Mouse (Mus musculus): ENCODE data around the gene Myh3. TPM values are rescaled to one million over a fixed set of nuclear protein-coding genes. Genes with fewer than 3 reads are reported as not detected.
"Not testable (repeated sequence)": the region's sequence is repeated elsewhere in the genome, so short reads cannot be mapped to it uniquely, and the experiment has no call there.

Myh3 gene
- total RNA-seq, 2 experiments from 2014 or later = 7.8 to 15.3 TPM

DNA sequence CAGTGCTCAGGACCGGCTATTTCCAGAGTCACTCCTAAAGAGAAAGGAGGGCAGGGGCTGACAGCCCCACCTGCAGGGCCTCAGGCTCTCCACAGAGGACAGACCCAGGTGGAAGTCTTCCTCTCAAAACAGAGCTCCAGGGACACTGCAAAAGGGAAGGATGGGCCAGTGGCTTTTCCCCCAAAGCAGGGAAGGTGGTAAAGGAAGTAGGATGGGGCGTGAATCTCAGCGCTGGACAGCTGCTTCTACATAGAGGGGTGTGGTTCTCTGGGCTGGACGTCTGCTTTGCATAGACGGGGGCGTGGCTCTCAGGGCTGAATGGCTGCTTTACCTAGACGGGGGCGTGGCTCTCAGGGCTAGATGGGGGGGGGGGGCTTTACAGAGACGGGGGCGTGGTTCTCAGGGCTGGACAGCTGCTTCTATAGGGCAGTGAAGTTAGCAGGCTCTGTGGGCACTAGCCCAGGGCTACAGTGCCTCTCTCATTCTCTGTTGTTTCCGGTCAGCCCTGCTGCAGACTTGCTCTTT, 3.1 kb downstream of the Myh3 start:
- intact Hi-C loops (cut with DNase I) = loop anchor here (10.0 kb wide), 1 partner anchor 176 kb away; no protein-coding TSS in a partner anchor
- H3K4me3 ChIP-seq = no peak overlapping the region
- peak; percentile 72 for DNase-seq
- no peak overlapping the region for H3K27ac ChIP-seq
- no peak for TF ChIP-seq CTCF (IDR thresholded peaks at IDR 0.05)

DNA sequence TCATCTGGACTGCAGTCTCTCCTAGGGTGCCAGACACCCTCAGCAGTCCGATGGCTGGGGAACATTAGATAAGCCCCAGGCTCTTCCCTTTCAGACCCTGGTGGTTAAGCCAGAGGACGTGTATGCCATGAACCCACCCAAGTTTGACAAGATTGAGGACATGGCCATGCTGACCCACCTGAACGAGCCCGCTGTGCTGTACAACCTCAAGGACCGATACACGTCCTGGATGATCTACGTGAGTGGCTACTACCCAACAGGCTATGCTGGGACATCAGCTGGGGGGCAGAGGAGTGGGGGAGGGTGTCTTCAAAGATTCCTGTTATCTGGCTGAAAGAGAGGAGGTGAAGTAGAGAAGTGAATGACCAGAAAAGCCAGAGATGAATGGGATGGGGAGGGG, 4.1 kb downstream of the Myh3 start:
- H3K4me3 ChIP-seq = no peak overlapping the region
- DNase-seq = no peak
- no peak overlapping the region for H3K27ac ChIP-seq
- no peak for TF ChIP-seq CTCF (IDR thresholded peaks at IDR 0.05)
- intact Hi-C loops (cut with DNase I) = loop anchor here (10.0 kb wide), 1 partner anchor 177 kb away; no protein-coding TSS in a partner anchor

DNA sequence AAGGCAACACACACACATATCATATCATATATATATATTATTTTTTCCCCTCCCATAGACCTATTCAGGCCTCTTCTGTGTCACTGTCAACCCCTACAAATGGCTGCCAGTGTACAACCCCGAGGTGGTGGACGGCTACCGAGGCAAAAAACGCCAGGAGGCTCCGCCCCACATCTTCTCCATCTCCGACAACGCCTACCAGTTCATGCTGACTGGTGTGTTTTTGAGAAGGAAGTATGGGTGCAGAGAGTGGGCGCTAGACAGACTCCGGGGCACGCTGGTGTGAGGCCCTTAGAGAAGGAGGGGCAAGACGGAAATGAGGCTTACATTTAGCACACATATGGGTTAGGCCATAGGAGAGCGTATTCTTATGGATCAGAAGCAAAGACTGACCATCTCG, 4.7 kb downstream of the Myh3 start:
- DNase-seq = no peak
- no peak overlapping the region for H3K4me3 ChIP-seq
- intact Hi-C loops (cut with DNase I) = loop anchor here (10.0 kb wide), 1 partner anchor 178 kb away; no protein-coding TSS in a partner anchor
- no peak for TF ChIP-seq CTCF (IDR thresholded peaks at IDR 0.05)
- no peak overlapping the region for H3K27ac ChIP-seq

DNA sequence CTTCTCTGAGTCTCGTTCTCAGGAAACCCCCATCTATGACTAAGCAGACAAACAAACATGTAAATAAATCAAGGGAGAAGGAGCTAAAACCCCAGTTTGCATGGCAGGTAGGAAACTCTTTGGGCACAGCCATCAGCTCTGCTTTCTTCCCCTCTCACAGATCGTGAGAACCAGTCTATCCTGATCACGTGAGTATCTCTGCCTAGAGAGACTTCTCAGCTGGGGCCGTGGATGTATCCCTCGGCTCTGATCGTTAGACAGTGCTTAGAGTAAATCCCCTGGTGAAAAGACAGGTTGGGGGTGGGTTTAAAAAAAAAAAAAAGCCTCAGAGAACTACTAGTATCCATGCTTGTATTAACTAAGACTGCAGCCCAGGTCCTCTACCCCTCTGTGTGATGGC, 5.1 kb downstream of the Myh3 start:
- TF ChIP-seq CTCF (IDR thresholded peaks at IDR 0.05) = no peak
- Histone ChIP-seq H3K27ac (no peak overlapping the region), H3K4me3 (no peak overlapping the region)
- intact Hi-C loops (cut with DNase I) = loop anchor here (10.0 kb wide), 1 partner anchor 178 kb away; no protein-coding TSS in a partner anchor
- no peak for DNase-seq

DNA sequence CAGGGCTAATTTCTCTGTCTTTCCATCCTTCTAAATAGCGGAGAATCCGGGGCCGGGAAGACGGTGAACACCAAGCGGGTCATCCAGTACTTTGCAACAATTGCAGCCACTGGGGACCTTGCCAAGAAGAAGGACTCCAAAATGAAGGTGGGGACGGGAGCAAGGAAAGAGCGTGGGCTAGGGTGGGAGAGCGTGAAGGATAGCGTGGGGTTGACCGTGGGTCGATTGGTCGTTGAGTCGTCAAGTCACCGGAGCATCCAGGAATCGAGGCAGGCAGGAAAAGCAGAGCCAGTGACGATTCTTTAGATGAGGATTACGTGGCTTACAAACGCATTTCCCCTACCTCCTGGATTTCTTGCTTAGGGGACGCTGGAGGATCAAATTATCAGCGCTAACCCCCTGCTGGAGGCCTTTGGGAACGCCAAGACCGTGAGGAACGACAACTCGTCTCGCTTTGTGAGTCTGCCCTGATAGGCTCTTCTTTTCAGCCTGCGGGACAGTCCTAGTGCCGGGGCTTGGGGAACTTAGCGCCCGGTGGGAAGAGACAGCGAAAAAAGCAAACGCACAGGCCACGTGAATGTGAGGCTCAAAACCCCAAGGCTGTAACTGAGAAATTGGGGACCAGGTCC, 5.7 kb downstream of the Myh3 start:
- no peak overlapping the region for H3K27ac ChIP-seq
- no peak for TF ChIP-seq CTCF (IDR thresholded peaks at IDR 0.05)
- no peak overlapping the region for H3K4me3 ChIP-seq
- intact Hi-C loops (cut with DNase I) = loop anchor here (10.0 kb wide), 1 partner anchor 179 kb away; no protein-coding TSS in a partner anchor
- no peak for DNase-seq

DNA sequence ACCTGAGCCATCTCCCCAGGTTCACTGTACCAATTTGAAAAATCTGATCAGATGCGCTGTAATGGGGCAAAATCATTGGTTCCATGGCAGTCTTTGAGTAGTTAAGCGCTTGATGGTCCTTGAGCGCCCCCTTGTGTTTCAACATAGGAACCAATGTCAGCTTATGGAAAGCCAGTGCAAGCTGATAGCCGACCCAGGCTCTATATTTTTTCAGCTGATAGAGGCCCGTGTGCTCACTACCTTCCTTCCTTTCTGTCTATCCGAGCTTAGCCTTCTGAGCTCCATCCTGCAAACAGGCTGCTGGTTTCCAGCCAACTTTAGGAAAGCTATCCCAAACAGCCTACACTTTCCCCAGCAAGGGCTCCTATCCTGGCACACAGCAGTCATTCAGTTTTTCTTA, 7.4 kb downstream of the Myh3 start:
- intact Hi-C loops (cut with DNase I) = loop anchor here (1.0 to 10.0 kb wide), 2 partner anchors 60 to 181 kb away; partner anchors contain the start of gene Tmem220
- peak; percentile 64 for DNase-seq
- peak; percentile 92 for TF ChIP-seq CTCF (IDR thresholded peaks at IDR 0.05)
- Histone ChIP-seq H3K4me3 (no peak overlapping the region), H3K27ac (no peak overlapping the region)

DNA sequence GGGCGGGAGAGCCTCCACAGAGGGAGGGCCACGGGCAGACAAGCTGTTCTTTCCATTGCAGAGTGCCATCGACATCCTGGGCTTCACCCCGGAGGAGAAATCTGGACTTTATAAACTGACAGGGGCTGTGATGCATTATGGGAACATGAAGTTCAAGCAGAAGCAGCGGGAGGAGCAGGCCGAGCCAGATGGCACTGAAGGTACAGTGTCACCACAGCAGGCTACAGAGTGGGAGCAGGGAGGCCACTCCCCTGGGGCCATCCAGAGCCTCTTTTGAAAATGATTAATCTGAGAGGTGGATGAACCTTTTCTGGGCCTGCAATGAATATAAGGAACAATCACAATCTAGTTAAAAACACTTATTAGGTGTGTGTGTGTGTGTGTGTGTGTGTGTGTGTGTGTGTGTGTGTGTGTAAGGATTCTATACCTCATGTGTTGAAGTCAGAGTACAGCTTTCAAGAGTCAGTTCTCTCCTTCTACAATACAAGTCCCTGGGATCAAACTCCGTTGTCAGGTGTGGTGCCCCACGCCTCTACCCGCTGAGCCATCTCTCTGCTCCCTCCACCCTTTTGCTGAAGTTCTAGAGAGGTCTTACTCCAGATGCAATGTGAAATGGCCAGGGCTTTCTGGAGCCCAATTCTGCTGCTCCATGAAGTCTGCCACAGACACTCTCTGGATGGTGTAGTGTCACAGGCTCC, 8.5 kb downstream of the Myh3 start:
- TF ChIP-seq CTCF (IDR thresholded peaks at IDR 0.05) = no peak
- Histone ChIP-seq H3K27ac (no peak overlapping the region), H3K4me3 (no peak overlapping the region)
- intact Hi-C loops (cut with DNase I) = loop anchor here (10.0 kb wide), 1 partner anchor 182 kb away; no protein-coding TSS in a partner anchor
- no peak for DNase-seq

DNA sequence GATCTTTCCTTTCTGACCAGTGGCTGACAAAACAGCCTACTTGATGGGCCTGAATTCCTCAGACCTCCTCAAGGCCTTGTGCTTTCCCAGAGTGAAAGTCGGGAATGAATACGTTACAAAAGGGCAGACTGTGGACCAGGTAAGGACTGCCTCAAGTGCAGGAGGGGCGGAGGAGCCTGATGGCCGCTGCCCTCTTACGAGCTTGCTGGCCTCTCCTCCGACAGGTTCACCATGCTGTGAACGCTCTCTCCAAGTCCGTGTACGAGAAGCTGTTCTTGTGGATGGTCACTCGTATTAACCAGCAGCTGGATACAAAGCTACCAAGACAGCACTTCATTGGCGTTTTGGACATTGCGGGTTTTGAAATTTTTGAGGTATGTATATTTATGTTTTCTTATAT, 9.1 kb downstream of the Myh3 start:
- no peak overlapping the region for H3K4me3 ChIP-seq
- intact Hi-C loops (cut with DNase I) = loop anchor here (10.0 kb wide), 1 partner anchor 182 kb away; no protein-coding TSS in a partner anchor
- no peak for TF ChIP-seq CTCF (IDR thresholded peaks at IDR 0.05)
- no peak for DNase-seq
- no peak overlapping the region for H3K27ac ChIP-seq

DNA sequence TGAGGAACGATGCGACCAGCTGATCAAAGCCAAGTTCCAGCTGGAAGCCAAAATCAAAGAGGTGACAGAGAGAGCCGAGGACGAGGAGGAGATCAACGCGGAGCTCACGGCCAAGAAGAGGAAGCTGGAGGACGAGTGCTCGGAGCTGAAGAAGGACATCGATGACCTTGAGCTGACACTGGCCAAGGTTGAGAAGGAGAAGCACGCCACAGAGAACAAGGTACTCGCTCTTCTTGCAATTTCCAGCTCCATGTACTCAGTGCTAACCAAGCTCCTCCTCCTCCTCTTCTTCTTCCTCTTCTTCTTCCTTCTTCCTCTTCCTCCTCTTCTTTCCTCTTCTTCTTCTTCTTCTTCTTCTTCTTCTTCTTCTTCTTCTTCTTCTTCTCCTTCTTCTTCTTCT, 14.3 kb downstream of the Myh3 start:
- H3K4me3 ChIP-seq; DNase-seq; intact Hi-C loops (cut with DNase I); H3K27ac ChIP-seq: not testable (repeated sequence)

DNA sequence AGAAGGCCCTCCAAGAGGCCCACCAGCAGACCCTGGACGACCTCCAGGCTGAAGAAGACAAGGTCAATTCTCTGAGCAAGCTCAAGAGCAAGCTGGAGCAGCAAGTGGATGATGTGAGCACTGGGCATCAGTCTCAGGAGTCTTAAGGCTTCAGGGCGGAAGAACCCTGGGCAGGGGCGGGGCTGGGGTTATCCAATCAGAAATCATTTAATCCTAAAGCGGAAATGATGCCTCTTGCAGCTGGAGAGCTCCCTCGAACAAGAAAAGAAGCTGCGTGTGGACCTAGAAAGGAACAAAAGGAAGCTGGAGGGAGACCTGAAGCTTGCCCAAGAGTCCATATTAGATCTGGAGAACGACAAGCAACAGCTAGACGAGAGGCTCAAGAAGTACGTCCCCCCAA, 15.1 kb downstream of the Myh3 start:
- TF ChIP-seq CTCF (IDR thresholded peaks at IDR 0.05) = no peak
- DNase-seq = no peak
- intact Hi-C loops (cut with DNase I) = no loop called here
- H3K27ac ChIP-seq = no peak overlapping the region
- no peak overlapping the region for H3K4me3 ChIP-seq

DNA sequence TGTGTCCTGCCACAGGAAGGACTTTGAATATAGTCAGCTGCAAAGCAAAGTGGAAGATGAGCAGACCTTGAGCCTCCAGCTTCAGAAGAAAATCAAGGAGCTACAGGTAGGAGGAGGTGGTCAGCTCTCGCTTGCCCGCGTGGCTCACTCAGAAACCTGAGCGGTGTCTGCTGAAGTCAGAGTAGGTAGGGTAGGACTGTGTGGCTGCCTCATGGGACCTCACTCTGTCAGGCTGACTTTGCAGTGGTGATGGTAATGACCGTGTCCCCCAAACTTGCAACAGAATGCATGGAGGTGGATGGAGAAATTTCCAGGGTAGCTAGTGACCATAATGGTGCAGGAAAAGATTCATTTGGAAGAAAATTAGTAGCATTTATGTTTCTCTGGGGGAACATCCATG, 15.6 kb downstream of the Myh3 start:
- H3K4me3 ChIP-seq = no peak overlapping the region
- intact Hi-C loops (cut with DNase I) = no loop called here
- DNase-seq = no peak
- H3K27ac ChIP-seq = no peak overlapping the region
- no peak for TF ChIP-seq CTCF (IDR thresholded peaks at IDR 0.05)

DNA sequence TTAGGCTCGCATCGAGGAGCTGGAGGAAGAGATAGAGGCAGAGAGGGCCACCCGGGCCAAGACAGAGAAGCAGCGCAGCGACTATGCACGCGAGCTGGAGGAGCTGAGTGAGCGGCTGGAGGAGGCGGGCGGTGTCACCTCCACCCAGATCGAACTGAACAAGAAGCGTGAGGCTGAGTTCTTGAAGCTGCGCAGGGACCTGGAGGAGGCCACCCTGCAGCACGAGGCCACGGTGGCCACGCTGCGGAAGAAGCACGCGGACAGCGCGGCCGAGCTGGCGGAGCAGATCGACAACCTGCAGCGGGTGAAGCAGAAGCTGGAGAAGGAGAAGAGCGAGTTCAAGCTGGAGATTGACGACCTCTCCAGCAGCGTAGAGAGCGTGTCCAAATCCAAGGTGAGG, 16.4 kb downstream of the Myh3 start:
- H3K27ac ChIP-seq = no peak overlapping the region
- DNase-seq = no peak
- intact Hi-C loops (cut with DNase I) = no loop called here
- no peak for TF ChIP-seq CTCF (IDR thresholded peaks at IDR 0.05)
- no peak overlapping the region for H3K4me3 ChIP-seq

DNA sequence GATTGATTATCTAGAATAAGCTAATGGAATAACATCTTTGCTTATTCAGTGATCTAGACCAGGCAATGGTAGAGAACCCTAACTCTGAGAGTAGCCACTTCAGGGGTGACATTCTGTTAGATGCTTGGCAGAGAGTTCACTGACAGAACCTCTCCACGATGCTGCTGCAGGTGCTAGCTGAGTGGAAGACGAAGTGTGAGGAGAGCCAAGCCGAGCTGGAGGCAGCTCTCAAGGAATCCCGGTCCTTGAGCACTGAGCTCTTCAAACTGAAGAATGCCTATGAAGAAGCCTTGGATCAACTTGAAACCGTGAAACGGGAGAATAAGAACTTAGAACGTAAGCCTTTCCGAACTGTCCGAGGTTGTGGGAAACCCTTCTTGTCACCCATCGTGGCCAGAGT, 19.6 kb downstream of the Myh3 start:
- no peak for TF ChIP-seq CTCF (IDR thresholded peaks at IDR 0.05)
- no peak overlapping the region for H3K4me3 ChIP-seq
- H3K27ac ChIP-seq = no peak overlapping the region
- intact Hi-C loops (cut with DNase I) = no loop called here
- no peak for DNase-seq

Measured in gastrocnemius, adult 2 months (tissue).